Mouse (Mus musculus): ENCODE measurements around the gene Esp8. TPM values are rescaled to one million over a fixed set of nuclear protein-coding genes. Genes with fewer than 3 reads are reported as not detected.
"Not testable (repeated sequence)": the region's sequence is repeated elsewhere in the genome, so short reads cannot be mapped to it uniquely, and the experiment has no call there.

Esp8 gene
- not detected in 2 replicates for polyA plus RNA-seq (2015; fragmentation: Nextera tagmentation; extraction: Ambion mirVana)

DNA sequence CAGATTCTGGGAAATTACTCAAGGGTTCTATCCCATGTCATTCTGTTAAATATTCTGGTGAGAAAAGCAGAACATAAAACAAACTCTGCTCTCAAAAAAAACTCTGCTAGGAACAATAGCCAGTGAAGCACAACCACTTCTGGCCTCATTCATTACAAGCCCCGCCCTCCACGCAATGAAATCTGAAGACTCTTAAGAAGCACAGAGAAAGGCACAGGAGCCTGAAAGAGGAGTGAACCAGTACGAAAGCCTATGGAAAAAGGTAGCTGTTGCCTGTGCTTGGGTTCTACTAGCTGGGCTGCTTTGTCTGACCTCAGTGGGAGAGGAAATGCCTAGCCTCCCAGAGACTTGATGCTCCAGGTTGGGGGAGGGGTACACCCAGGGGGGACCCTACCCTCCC, at the start of gene Esp8:
Gene Esp8, plus strand, starts transcription at position 205 of the 400 bp plus-strand sequence.
- Histone ChIP-seq H3K27ac (replicated peaks) (no peak within 1 kb of the TSS), H3K9ac (no peak within 1 kb of the TSS), H3K4me2 (no peak within 1 kb of the TSS), H3K4me1 (no peaks in the 10 kb centered on the region), H3K9me3 (no peaks in the 10 kb centered on the region), H3K36me3 (no peaks in the 10 kb centered on the region), H3K4me3 (no peak within 1 kb of the TSS), H3K27me3 (replicated peaks) (no peaks in the 10 kb centered on the region)
- WGBS: 55% methylated on average over 3 of the region's 3 CpGs
- ATAC-seq (ENCODE audit: extremely low read depth, insufficient number of reproducible peaks, low FRiP score, low TSS enrichment): no peak

DNA sequence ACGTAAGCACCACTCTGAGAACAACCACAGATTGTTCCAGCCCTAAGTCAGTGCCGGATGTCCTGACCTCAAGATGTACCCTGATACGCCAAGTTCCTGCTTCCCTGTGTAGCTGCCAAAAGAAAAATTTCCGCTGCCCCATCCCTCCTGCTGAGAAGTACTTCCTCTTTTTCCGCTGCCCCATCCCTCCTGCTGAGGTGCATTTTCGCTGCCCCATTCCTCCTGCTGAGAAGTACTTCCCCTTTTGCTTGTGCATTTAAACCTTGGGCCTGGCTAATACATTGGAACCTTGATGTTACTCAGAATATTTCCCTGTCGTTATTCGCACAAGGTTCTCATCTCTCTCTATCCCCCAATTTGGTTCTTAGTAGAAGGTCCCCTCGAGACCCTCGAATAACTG, 36.3 kb upstream of the Esp8 start:
- H3K9me3 ChIP-seq; H3K36me3 ChIP-seq; H3K4me1 ChIP-seq; H3K9ac ChIP-seq; H3K4me2 ChIP-seq; H3K4me3 ChIP-seq; H3K27ac ChIP-seq (replicated peaks); H3K27me3 ChIP-seq (replicated peaks); ATAC-seq (ENCODE audit: extremely low read depth, insufficient number of reproducible peaks, low FRiP score, low TSS enrichment): not testable (repeated sequence)
- WGBS: 70% methylated on average over 10 of the region's 10 CpGs

DNA sequence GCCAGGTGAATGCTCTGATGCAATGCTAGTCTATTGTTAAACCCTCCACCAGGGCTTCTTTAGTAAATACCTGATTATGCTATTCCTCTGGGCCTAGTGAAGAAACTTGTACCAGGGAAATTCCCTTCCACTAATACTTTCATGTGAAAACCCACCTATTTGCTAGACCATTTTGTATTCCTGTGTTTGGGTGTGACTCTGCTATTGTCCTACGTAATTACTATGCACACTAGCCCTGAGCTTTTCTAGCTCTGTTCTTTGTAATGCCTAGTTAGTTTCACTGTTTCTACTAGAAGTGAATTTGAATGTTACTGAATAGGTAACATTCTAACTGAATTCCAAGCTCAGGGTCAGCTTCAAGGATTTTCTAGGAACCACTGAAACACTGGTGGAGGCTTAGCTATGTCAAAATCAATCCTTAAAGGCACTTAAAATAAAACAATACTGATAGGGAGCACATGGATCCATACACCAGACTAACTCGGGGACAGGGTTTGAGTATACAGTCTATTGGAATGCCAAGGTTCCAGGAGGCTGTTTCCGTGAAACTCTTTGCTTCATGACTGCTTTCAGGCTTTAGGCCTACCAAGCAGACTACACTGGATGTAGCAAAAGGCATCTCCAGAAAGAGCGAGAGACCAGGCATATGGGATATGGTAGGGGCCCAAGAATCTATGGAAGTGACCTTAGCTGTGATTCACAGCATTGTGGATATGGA, 24.2 kb upstream of the Esp8 start:
- H3K27me3 ChIP-seq (replicated peaks); H3K4me1 ChIP-seq; H3K36me3 ChIP-seq; H3K4me3 ChIP-seq; H3K4me2 ChIP-seq; H3K9me3 ChIP-seq; ATAC-seq (ENCODE audit: extremely low read depth, insufficient number of reproducible peaks, low FRiP score, low TSS enrichment); H3K27ac ChIP-seq (replicated peaks); H3K9ac ChIP-seq: not testable (repeated sequence)
- 74% methylated on average over 4 of the region's 4 CpGs for WGBS

DNA sequence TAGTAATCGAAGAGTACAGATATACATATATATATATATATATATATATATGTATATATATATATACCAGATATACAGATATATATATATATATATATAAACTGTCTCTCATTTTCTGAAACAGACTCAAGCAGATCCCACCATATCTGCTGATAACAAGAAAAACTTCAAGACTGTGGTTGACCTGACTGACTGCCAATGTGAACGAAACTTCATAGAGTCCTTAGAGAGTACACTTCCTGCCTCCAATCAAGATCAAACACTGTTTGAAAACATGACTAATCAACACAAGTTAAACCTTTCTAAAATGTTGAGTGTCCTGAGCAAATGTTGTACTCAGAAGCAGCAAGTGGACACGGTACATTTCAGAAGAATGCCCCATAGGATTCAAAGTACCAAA, 10.0 kb downstream of the Esp8 start:
- Histone ChIP-seq H3K4me2 (no peak overlapping the region), H3K4me3 (no peak overlapping the region), H3K9me3 (no peaks in the 10 kb centered on the region), H3K27ac (replicated peaks) (no peak overlapping the region), H3K9ac (no peak overlapping the region), H3K36me3 (no peaks in the 10 kb centered on the region), H3K27me3 (replicated peaks) (no peaks in the 10 kb centered on the region), H3K4me1 (no peaks in the 10 kb centered on the region)
- no peak for ATAC-seq (ENCODE audit: extremely low read depth, insufficient number of reproducible peaks, low FRiP score, low TSS enrichment)
- WGBS: 65% methylated on average over 3 of the region's 3 CpGs

DNA sequence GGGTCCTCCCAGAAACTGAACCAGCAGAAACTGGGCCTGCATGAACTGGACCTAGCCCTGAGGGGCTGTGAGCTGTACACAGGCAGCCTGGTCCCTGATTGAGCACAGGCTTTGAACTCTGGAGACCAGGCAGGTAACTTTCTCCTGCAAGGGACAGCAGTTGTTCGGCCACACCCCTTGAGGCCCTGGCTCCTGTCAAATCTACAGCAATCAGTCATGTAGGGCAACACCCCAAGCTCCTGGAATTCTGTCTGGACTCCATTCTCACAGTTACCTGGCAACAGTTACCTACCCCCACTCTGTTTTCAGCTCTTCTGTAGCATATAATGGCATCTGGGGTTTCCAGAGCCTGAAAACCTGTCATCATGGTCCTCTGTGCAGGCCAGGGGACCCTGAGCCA, 11.3 kb downstream of the Esp8 start:
- Histone ChIP-seq H3K9me3 (no peaks in the 10 kb centered on the region), H3K27ac (replicated peaks) (no peak overlapping the region), H3K4me1 (no peaks in the 10 kb centered on the region), H3K4me3 (no peak overlapping the region), H3K9ac (no peak overlapping the region), H3K4me2 (no peak overlapping the region), H3K27me3 (replicated peaks) (no peaks in the 10 kb centered on the region), H3K36me3 (no peaks in the 10 kb centered on the region)
- no peak for ATAC-seq (ENCODE audit: extremely low read depth, insufficient number of reproducible peaks, low FRiP score, low TSS enrichment)
- WGBS: 68% methylated on average over 1 of the region's 1 CpGs

DNA sequence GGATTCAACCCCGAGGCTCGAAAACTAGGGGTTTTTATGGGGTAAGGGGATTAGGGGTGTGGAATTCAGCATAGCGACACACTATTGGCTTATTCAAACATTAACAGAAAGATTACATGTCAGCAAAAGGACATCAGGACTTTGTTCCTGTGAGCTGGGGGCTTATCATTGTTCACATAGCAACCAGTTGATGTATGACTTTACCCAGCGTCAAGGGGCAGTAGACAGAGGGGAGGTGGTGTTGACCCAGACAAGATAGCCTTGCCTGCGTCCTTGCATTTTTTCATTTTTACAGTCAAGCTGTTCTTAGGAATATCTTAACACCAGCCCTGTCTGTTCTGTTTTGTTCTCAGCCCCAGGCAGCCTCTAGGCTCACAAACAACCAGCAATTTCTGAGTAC, 27.2 kb downstream of the Esp8 start:
- not testable (repeated sequence) for H3K4me3 ChIP-seq; H3K9ac ChIP-seq; H3K36me3 ChIP-seq; H3K4me1 ChIP-seq; H3K4me2 ChIP-seq; H3K27me3 ChIP-seq (replicated peaks); H3K9me3 ChIP-seq; H3K27ac ChIP-seq (replicated peaks); ATAC-seq (ENCODE audit: extremely low read depth, insufficient number of reproducible peaks, low FRiP score, low TSS enrichment)
- WGBS: 42% methylated on average over 5 of the region's 5 CpGs

DNA sequence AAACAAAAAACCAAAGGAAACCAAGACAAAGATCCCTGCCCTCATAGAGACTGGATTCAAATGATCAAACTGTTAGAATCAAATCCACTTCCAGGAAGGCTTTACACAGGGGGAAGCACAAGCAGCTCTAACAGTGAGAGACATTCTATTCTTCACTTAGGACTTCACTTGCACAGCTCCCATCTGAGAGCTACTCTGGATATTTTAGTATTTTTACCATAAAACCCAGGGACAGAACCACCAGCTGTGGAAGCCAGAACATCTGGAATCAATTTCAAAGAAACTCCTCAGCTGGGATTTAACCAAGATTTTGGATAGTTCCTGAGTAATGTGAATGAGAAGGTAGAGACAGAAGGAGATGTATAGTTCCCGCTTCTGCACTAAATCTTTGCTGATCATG, 33.6 kb downstream of the Esp8 start:
- no peak for ATAC-seq (ENCODE audit: extremely low read depth, insufficient number of reproducible peaks, low FRiP score, low TSS enrichment)
- no peak overlapping the region for H3K9ac ChIP-seq

DNA sequence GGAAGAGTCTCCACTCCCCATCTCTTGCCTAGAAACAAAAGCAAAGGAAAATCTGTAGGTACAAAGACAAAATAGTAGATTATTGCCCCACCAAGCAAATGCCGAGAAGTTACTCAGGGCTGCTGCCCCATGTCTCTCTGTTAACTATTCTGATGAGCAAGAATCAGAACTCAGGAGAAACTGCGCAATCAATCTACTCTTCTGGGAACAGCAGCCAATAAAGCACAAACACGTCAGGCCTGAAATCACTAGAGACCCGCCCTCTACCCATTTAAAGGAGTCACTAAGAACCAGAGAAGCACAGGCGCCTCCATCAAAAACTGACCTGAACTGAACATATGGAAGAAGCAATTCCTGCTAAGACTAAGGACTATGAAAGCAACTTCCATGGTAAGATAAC, 41.4 kb downstream of the Esp8 start, which contains the start of gene Esp6:
Gene Esp6, plus strand, starts transcription at position 301 of the 400 bp plus-strand sequence.
- H3K9ac ChIP-seq: no peak within 1 kb of the TSS
- H3K27me3 ChIP-seq (replicated peaks): no peaks in the 10 kb centered on the region
- no peak within 1 kb of the TSS for H3K4me2 ChIP-seq
- H3K4me3 ChIP-seq: no peak within 1 kb of the TSS
- 68% methylated on average over 5 of the region's 5 CpGs for WGBS
- no peak for ATAC-seq (ENCODE audit: extremely low read depth, insufficient number of reproducible peaks, low FRiP score, low TSS enrichment)
- no peak within 1 kb of the TSS for H3K27ac ChIP-seq (replicated peaks)
- H3K9me3 ChIP-seq: 0 out of 2 replicates have a peak, but pooled peaks cover 4% of the 10 kb centered on the region
- no peaks in the 10 kb centered on the region for H3K4me1 ChIP-seq
- H3K36me3 ChIP-seq: no peaks in the 10 kb centered on the region

More for the DNA sequence above, 33.6 kb downstream of the Esp8 start:
- no peak overlapping the region for H3K4me2 ChIP-seq
- H3K27me3 ChIP-seq (replicated peaks): no peaks in the 10 kb centered on the region
- no peak overlapping the region for H3K27ac ChIP-seq (replicated peaks)
- H3K9me3 ChIP-seq: 0 out of 2 replicates have a peak, but pooled peaks cover 4% of the 10 kb centered on the region
- no peaks in the 10 kb centered on the region for H3K36me3 ChIP-seq
- no peak overlapping the region for H3K4me3 ChIP-seq
- WGBS: 70% methylated on average over 1 of the region's 1 CpGs
- H3K4me1 ChIP-seq: no peaks in the 10 kb centered on the region

Other genes starting within 250 kb of the Esp8 start
- 0.14 TPM in 1 of 2 replicates, not detected in the other for gene Crisp1, start 200.8 kb upstream of the Esp8 start, polyA plus RNA-seq (2015; fragmentation: Nextera tagmentation; extraction: Ambion mirVana)
- not detected in 2 replicates for gene Esp6, start 41.5 kb downstream of the Esp8 start, polyA plus RNA-seq (2015; fragmentation: Nextera tagmentation; extraction: Ambion mirVana)
- not detected in 2 replicates for gene Esp4, start 78.6 kb downstream of the Esp8 start, polyA plus RNA-seq (2015; fragmentation: Nextera tagmentation; extraction: Ambion mirVana)
- gene Esp3, start 112.1 kb downstream of the Esp8 start, polyA plus RNA-seq (2015; fragmentation: Nextera tagmentation; extraction: Ambion mirVana): not detected in 2 replicates
- gene Esp1, start 207.1 kb downstream of the Esp8 start, polyA plus RNA-seq (2015; fragmentation: Nextera tagmentation; extraction: Ambion mirVana): not detected in 2 replicates

Data from heart, embryonic 13.5 days (tissue).